Mouse (Mus musculus): Measurements from ENCODE around the gene Armh1. TPM values are rescaled to one million over a fixed set of nuclear protein-coding genes. Genes with fewer than 3 reads are reported as not detected.

Armh1 gene
- polyA plus RNA-seq, 1 experiment from 2014 or later: 0.33 TPM

GRCm38 (mm10) chr4:117234166-117234741, 17.7 kb downstream of the Armh1 start:
- no peaks in the 10 kb centered on the region for H3K36me3 ChIP-seq (replicated peaks)
- H3K27me3 ChIP-seq: 0 out of 2 replicates have a peak, but pooled peaks cover 4% of the 10 kb centered on the region
- no peak overlapping the region for H3K4me3 ChIP-seq (replicated peaks)
- H3K4me1 ChIP-seq: no peaks in the 10 kb centered on the region
- no peaks in the 10 kb centered on the region for H3K9me3 ChIP-seq
- 63% methylated on average over 7 of the region's 7 CpGs for WGBS
- no peak overlapping the region for H3K4me2 ChIP-seq
- no peak overlapping the region for H3K27ac ChIP-seq
- no peak overlapping the region for H3K9ac ChIP-seq
- no peak for ATAC-seq (ENCODE audit: low FRiP score)

- H3K4me3 ChIP-seq (replicated peaks): no peak overlapping the region
- WGBS: 87% methylated on average over 2 of the region's 2 CpGs
- H3K9me3 ChIP-seq: no peaks in the 10 kb centered on the region
- H3K4me1 ChIP-seq: no peaks in the 10 kb centered on the region
- H3K27ac ChIP-seq: no peak overlapping the region
- H3K27me3 ChIP-seq: 0 out of 2 replicates have a peak, but pooled peaks cover 6% of the 10 kb centered on the region
- no peak for ATAC-seq (ENCODE audit: low FRiP score)
- H3K9ac ChIP-seq: no peak overlapping the region
- no peaks in the 10 kb centered on the region for H3K36me3 ChIP-seq (replicated peaks)
- no peak overlapping the region for H3K4me2 ChIP-seq
Measured at GRCm38 (mm10) chr4:117231208-117231607, 20.7 kb downstream of the Armh1 start.

- Histone ChIP-seq H3K4me3 (replicated peaks) (no peak overlapping the region), H3K27ac (no peak overlapping the region), H3K9ac (no peak overlapping the region), H3K36me3 (replicated peaks) (no peaks in the 10 kb centered on the region), H3K27me3 (0 out of 2 replicates have a peak, but pooled peaks cover 6% of the 10 kb centered on the region), H3K4me1 (no peaks in the 10 kb centered on the region), H3K4me2 (no peak overlapping the region), H3K9me3 (no peaks in the 10 kb centered on the region)
- 45% methylated on average over 10 of the region's 10 CpGs for WGBS
- no peak for ATAC-seq (ENCODE audit: low FRiP score)
Measured at GRCm38 (mm10) chr4:117230331-117230730, 21.6 kb downstream of the Armh1 start.

GRCm38 (mm10) chr4:117229590-117229989, 22.3 kb downstream of the Armh1 start:
- H3K9ac ChIP-seq: no peak overlapping the region
- no peak overlapping the region for H3K4me2 ChIP-seq
- no peak overlapping the region for H3K4me3 ChIP-seq (replicated peaks)
- ATAC-seq (ENCODE audit: low FRiP score): no peak
- 77% methylated on average over 15 of the region's 15 CpGs for WGBS
- 0 out of 2 replicates have a peak, but pooled peaks cover 6% of the 10 kb centered on the region for H3K27me3 ChIP-seq
- no peaks in the 10 kb centered on the region for H3K9me3 ChIP-seq
- no peak overlapping the region for H3K27ac ChIP-seq
- H3K4me1 ChIP-seq: no peaks in the 10 kb centered on the region
- H3K36me3 ChIP-seq (replicated peaks): no peaks in the 10 kb centered on the region

- Histone ChIP-seq H3K9me3 (no peaks in the 10 kb centered on the region), H3K27ac (no peak overlapping the region), H3K4me1 (no peaks in the 10 kb centered on the region), H3K4me3 (replicated peaks) (no peak overlapping the region), H3K9ac (no peak overlapping the region), H3K36me3 (replicated peaks) (no peaks in the 10 kb centered on the region), H3K4me2 (no peak overlapping the region), H3K27me3 (0 out of 2 replicates have a peak, but pooled peaks cover 8% of the 10 kb centered on the region)
- ATAC-seq (ENCODE audit: low FRiP score): no peak
Measured at GRCm38 (mm10) chr4:117225250-117225649, 26.7 kb downstream of the Armh1 start.

- H3K4me3 ChIP-seq (replicated peaks): no peak overlapping the region
- H3K36me3 ChIP-seq (replicated peaks): no peaks in the 10 kb centered on the region
- no peak overlapping the region for H3K4me2 ChIP-seq
- H3K9ac ChIP-seq: no peak overlapping the region
- WGBS: 79% methylated on average over 8 of the region's 8 CpGs
- H3K4me1 ChIP-seq: no peaks in the 10 kb centered on the region
- H3K27ac ChIP-seq: no peak overlapping the region
- no peaks in the 10 kb centered on the region for H3K9me3 ChIP-seq
- no peak for ATAC-seq (ENCODE audit: low FRiP score)
- 0 out of 2 replicates have a peak, but pooled peaks cover 2% of the 10 kb centered on the region for H3K27me3 ChIP-seq
Measured at GRCm38 (mm10) chr4:117224122-117224521, 27.8 kb downstream of the Armh1 start.

GRCm38 (mm10) chr4:117223001-117223400, 28.9 kb downstream of the Armh1 start:
- H3K4me3 ChIP-seq (replicated peaks): no peak overlapping the region

GRCm38 (mm10) chr4:117221836-117222235, 30.1 kb downstream of the Armh1 start:
- H3K27ac ChIP-seq: no peak overlapping the region
- H3K4me3 ChIP-seq (replicated peaks): no peak overlapping the region
- no peak for ATAC-seq (ENCODE audit: low FRiP score)
- H3K9ac ChIP-seq: no peak overlapping the region
- H3K27me3 ChIP-seq: 0 out of 2 replicates have a peak, but pooled peaks cover 9% of the 10 kb centered on the region
- no peaks in the 10 kb centered on the region for H3K9me3 ChIP-seq
- H3K36me3 ChIP-seq (replicated peaks): no peaks in the 10 kb centered on the region
- H3K4me1 ChIP-seq: no peaks in the 10 kb centered on the region
- 87% methylated on average over 9 of the region's 9 CpGs for WGBS
- H3K4me2 ChIP-seq: no peak overlapping the region

More at GRCm38 (mm10) chr4:117223001-117223400, 28.9 kb downstream of the Armh1 start:
- H3K27ac ChIP-seq: no peak overlapping the region
- 0 out of 2 replicates have a peak, but pooled peaks cover 2% of the 10 kb centered on the region for H3K27me3 ChIP-seq
- H3K9me3 ChIP-seq: no peaks in the 10 kb centered on the region
- H3K4me1 ChIP-seq: no peaks in the 10 kb centered on the region
- no peaks in the 10 kb centered on the region for H3K36me3 ChIP-seq (replicated peaks)
- WGBS: 65% methylated on average over 5 of the region's 5 CpGs
- ATAC-seq (ENCODE audit: low FRiP score): no peak
- no peak overlapping the region for H3K4me2 ChIP-seq
- H3K9ac ChIP-seq: no peak overlapping the region

- Histone ChIP-seq H3K36me3 (replicated peaks) (no peaks in the 10 kb centered on the region), H3K27me3 (0 out of 2 replicates have a peak, but pooled peaks cover 11% of the 10 kb centered on the region), H3K4me1 (no peaks in the 10 kb centered on the region), H3K4me3 (replicated peaks) (no peak overlapping the region), H3K27ac (no peak overlapping the region), H3K9me3 (no peaks in the 10 kb centered on the region), H3K4me2 (no peak overlapping the region), H3K9ac (no peak overlapping the region)
- WGBS: 84% methylated on average over 9 of the region's 9 CpGs
- ATAC-seq (ENCODE audit: low FRiP score): no peak
Measured at GRCm38 (mm10) chr4:117220741-117221515, 31.0 kb downstream of the Armh1 start.

GRCm38 (mm10) chr4:117218517-117219219, 33.3 kb downstream of the Armh1 start:
- Histone ChIP-seq H3K9me3 (no peaks in the 10 kb centered on the region), H3K4me3 (replicated peaks) (no peak overlapping the region), H3K9ac (no peak overlapping the region), H3K36me3 (replicated peaks) (no peaks in the 10 kb centered on the region), H3K27me3 (peaks cover 16% of the 10 kb centered on the region; the same call in 1 of the 2 replicates), H3K4me1 (no peaks in the 10 kb centered on the region), H3K27ac (no peak overlapping the region), H3K4me2 (no peak overlapping the region)
- 39% methylated on average over 10 of the region's 10 CpGs for WGBS
- 0 out of 2 replicates have a peak, but pooled peaks have one; percentile 41 for ATAC-seq (ENCODE audit: low FRiP score)

- WGBS: 81% methylated on average over 5 of the region's 5 CpGs
- Histone ChIP-seq H3K27me3 (peaks cover 17% of the 10 kb centered on the region; the same call in 1 of the 2 replicates), H3K36me3 (replicated peaks) (no peaks in the 10 kb centered on the region), H3K9me3 (no peaks in the 10 kb centered on the region), H3K4me3 (replicated peaks) (no peak overlapping the region), H3K4me2 (no peak overlapping the region), H3K4me1 (no peaks in the 10 kb centered on the region), H3K9ac (no peak overlapping the region), H3K27ac (no peak overlapping the region)
- ATAC-seq (ENCODE audit: low FRiP score): no peak
Measured at GRCm38 (mm10) chr4:117217029-117217428, 34.9 kb downstream of the Armh1 start.

GRCm38 (mm10) chr4:117214250-117214649, 37.7 kb downstream of the Armh1 start:
- Histone ChIP-seq H3K9me3 (no peaks in the 10 kb centered on the region), H3K4me2 (no peak overlapping the region), H3K36me3 (replicated peaks) (no peaks in the 10 kb centered on the region), H3K4me1 (0 out of 2 replicates have a peak, but pooled peaks cover 3% of the 10 kb centered on the region), H3K9ac (no peak overlapping the region), H3K4me3 (replicated peaks) (no peak overlapping the region), H3K27ac (no peak overlapping the region), H3K27me3 (peaks cover 15% of the 10 kb centered on the region; the same call in 1 of the 2 replicates)
- ATAC-seq (ENCODE audit: low FRiP score): no peak
- WGBS: 84% methylated on average over 6 of the region's 6 CpGs

All from forebrain, embryonic 12.5 days (tissue).